Mouse (Mus musculus) liver, embryonic 14.5 days (tissue): ENCODE measurements around the gene Aox3. TPM values are rescaled to one million over a fixed set of nuclear protein-coding genes. Genes with fewer than 3 reads are reported as not detected.

ENCODE experiments used
- ATAC-seq: fragments of 200-750 bp; cut with Nextera tagmentation; 2 replicates; pipeline ENCODE4 v1.8.0; 2017; ENCODE audit warnings: moderate number of reproducible peaks, mild to moderate bottlenecking, moderate library complexity; ENCODE audit not compliant: insufficient read depth
- DNase-seq, 3 experiments: peaks; one replicate each; pipeline ENCODE4 v3.0.0-alpha.2; 2012 to 2013; ENCODE audit warnings: low read depth in 3 of 3, low spot score in 3 of 3
- H3K27ac ChIP-seq: fragments of 300-500 bp; sonication (generic); 2 replicates; pipeline ENCODE4 v1.5.1; 2014; ENCODE audit warnings: moderate library complexity, mild to moderate bottlenecking, control low read depth, inconsistent platforms
- H3K27me3 ChIP-seq: fragments of 300-500 bp; sonication (generic); 2 replicates; pipeline ENCODE4 v1.6.1; 2014; ENCODE audit warnings: mild to moderate bottlenecking, low read length, moderate library complexity; ENCODE audit not compliant: control insufficient read depth, insufficient read depth
- H3K36me3 ChIP-seq: fragments of 300-500 bp; sonication (generic); replicated peaks from 2 replicates; pipeline ENCODE4 v1.6.1; 2014; ENCODE audit warnings: low read depth; ENCODE audit not compliant: control insufficient read depth, insufficient read depth
- H3K4me1 ChIP-seq, 2 experiments: fragments of 200-500 bp in 1 of 2; fragments of 300-500 bp in 1 of 2; sonication (generic) in 1 of 2; replicated peaks; 2 replicates each; pipeline ENCODE4 v1.6.1; 2012 to 2014; ENCODE audit warnings: antibody characterized with exemption in 1 of 2, inconsistent platforms in 1 of 2, low read length in 1 of 2; ENCODE audit not compliant: control insufficient read depth in 2 of 2, insufficient read depth in 2 of 2
- H3K4me2 ChIP-seq: fragments of 300-500 bp; sonication (generic); 2 replicates; pipeline ENCODE4 v1.6.1; 2014; ENCODE audit warnings: low read depth, mild to moderate bottlenecking, control low read depth, moderate library complexity
- H3K4me3 ChIP-seq, 2 experiments: fragments of 200-500 bp in 1 of 2; fragments of 300-500 bp in 1 of 2; sonication (generic) in 1 of 2; 2 replicates each; pipeline ENCODE4 v1.5.1; 2012 to 2014; ENCODE audit warnings: low read depth in 2 of 2, low read length in 2 of 2, mild to moderate bottlenecking in 2 of 2, control low read depth in 1 of 2, inconsistent platforms in 1 of 2, moderate library complexity in 1 of 2; ENCODE audit not compliant: insufficient read depth in 1 of 2
- H3K9ac ChIP-seq: fragments of 300-500 bp; sonication (generic); replicated peaks from 2 replicates; pipeline ENCODE4 v1.6.1; 2014; ENCODE audit warnings: mild to moderate bottlenecking, control low read depth, moderate library complexity
- H3K9me3 ChIP-seq: fragments of 300-500 bp; sonication (generic); 2 replicates; pipeline ENCODE4 v1.6.1; 2016; ENCODE audit warnings: low read length, mixed read lengths; ENCODE audit not compliant: control insufficient read depth
- CTCF ChIP-seq: IDR thresholded peaks from 2 replicates; pipeline ENCODE4 v1.5.1; 2016; ENCODE audit warnings: antibody characterized with exemption, low read depth, control low read depth
- EP300 ChIP-seq: IDR thresholded peaks from 2 replicates; pipeline ENCODE4 v1.6.1; 2016; ENCODE audit warnings: antibody characterized with exemption, low read depth
- WGBS: fragments of 180-500 bp; shearing (Covaris S2); extraction: QIAGEN DNeasy Blood & Tissue Kit; methylation state at CpG from one replicate; pipeline ENCODE4 v1.1.7; 2014; ENCODE audit not compliant: insufficient replicate concordance; 5-methylcytosine and 5-hydroxymethylcytosine counted together
- polyA plus RNA-seq, 2 experiments: library from polyadenylated mRNA; depleted of rRNA in 1 of 2; stranded (reverse) in 1 of 2; unstranded in 1 of 2; fragments of >200 nt; fragmentation: Nextera tagmentation in 1 of 2; extraction: Ambion mirVana in 1 of 2; gene quantifications; 2 replicates each; pipeline versions ENCODE4 v1.2.1 to v1.2.3; 2012 to 2014

The Aox3 gene
- polyA plus RNA-seq, 2 experiments: 0.09 to 0.20 TPM

GRCm38 (mm10) chr1:58144384-58145069 lies 31.6 kb downstream of the Aox3 start:
- no peak overlapping the region for H3K4me2 ChIP-seq
- no peak overlapping the region for H3K4me3 ChIP-seq
- H3K9me3 ChIP-seq: no peaks in the 10 kb centered on the region
- WGBS: 63% methylated on average over 10 of the region's 10 CpGs
- H3K9ac ChIP-seq: no peak overlapping the region
- peak; percentile 56 for ATAC-seq
- H3K4me1 ChIP-seq: no peaks in the 10 kb centered on the region; a peak in 1 of 4 replicates
- DNase-seq: peak in 2 of 3 experiments; percentile 19 to 24
- no peak overlapping the region for H3K27ac ChIP-seq
- no peaks in the 10 kb centered on the region for H3K36me3 ChIP-seq
- TF ChIP-seq CTCF (0 out of 2 replicates have a peak, but pooled peaks have one; percentile 7), EP300 (no peak)
- H3K27me3 ChIP-seq: no peaks in the 10 kb centered on the region

- Histone ChIP-seq H3K4me2 (no peak overlapping the region), H3K4me3 (no peak overlapping the region), H3K4me1 (no peaks in the 10 kb centered on the region; a peak in 1 of 4 replicates), H3K27ac (no peak overlapping the region), H3K27me3 (no peaks in the 10 kb centered on the region), H3K36me3 (no peaks in the 10 kb centered on the region), H3K9ac (no peak overlapping the region), H3K9me3 (no peaks in the 10 kb centered on the region)
- ATAC-seq (no peak), DNase-seq (no peak)
- WGBS: 69% methylated on average over 10 of the region's 10 CpGs
- TF ChIP-seq EP300 (no peak), CTCF (no peak)
These were observed 33.1 kb downstream of the Aox3 start for GRCm38 (mm10) chr1:58146026-58146425.

DNA sequence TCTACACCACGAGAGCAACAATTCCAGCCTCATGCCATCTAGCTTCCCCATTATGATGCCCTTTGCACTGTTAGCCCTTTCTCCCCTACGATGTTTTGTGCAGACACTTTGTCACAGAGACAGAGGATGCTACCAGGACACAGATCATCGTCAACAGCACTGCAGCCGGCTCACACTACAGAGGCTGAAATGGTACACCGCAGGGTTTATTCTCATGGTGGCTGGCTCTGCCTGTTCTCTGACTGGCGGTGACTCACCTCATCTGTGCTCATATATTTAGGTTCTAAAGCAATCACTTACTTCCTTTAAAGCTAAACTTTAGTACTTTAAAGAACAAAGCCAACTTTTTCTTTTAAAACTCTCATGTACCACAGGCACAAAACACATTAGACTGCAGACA lies 34.8 kb downstream of the Aox3 start:
- no peaks in the 10 kb centered on the region for H3K36me3 ChIP-seq
- H3K4me2 ChIP-seq: no peak overlapping the region
- TF ChIP-seq EP300 (no peak), CTCF (no peak)

GRCm38 (mm10) chr1:58152247-58152646 lies 39.3 kb downstream of the Aox3 start:
- H3K4me1 ChIP-seq: no peaks in the 10 kb centered on the region
- TF ChIP-seq EP300: no peak
- TF ChIP-seq CTCF: no peak
- no peaks in the 10 kb centered on the region for H3K27me3 ChIP-seq
- no peak overlapping the region for H3K4me2 ChIP-seq
- DNase-seq (no peak), ATAC-seq (no peak)
- no peaks in the 10 kb centered on the region for H3K9me3 ChIP-seq
- H3K27ac ChIP-seq: no peak overlapping the region
- no peaks in the 10 kb centered on the region for H3K36me3 ChIP-seq
- whole genome bisulfite sequencing: 52% methylated on average over 8 of the region's 8 CpGs
- H3K9ac ChIP-seq: no peak overlapping the region
- no peak overlapping the region for H3K4me3 ChIP-seq

More for the DNA sequence above, 34.8 kb downstream of the Aox3 start:
- Histone ChIP-seq H3K4me3 (no peak overlapping the region), H3K4me1 (no peaks in the 10 kb centered on the region; a peak in 1 of 4 replicates), H3K27ac (no peak overlapping the region), H3K9me3 (no peaks in the 10 kb centered on the region), H3K27me3 (no peaks in the 10 kb centered on the region), H3K9ac (no peak overlapping the region)
- ATAC-seq (no peak), DNase-seq (no peak)
- 68% methylated on average over 6 of the region's 6 CpGs for WGBS

DNA sequence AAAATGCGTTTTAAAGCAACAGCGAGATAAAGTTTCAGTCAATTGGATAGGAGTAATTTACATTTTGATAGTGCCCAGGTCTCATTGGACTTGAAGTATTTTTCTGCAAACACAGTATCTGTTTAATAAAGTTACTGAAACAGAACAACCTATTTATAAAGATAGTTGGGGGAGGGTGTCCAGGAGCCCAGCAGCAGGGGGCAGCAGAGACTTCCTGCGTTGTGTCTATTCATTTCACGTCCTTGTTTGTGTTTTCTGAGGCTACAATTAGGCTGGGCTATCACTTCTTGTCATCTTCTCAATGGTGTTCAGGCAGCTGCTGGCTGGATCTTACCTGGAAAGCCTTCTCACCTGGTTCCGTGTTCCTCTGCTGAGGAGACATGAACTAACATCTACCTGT lies 43.8 kb downstream of the Aox3 start:
- WGBS: 45% methylated on average over 5 of the region's 5 CpGs
- no peak overlapping the region for H3K9ac ChIP-seq
- no peaks in the 10 kb centered on the region for H3K9me3 ChIP-seq
- DNase-seq (no peak), ATAC-seq (no peak)
- H3K4me3 ChIP-seq: no peak overlapping the region
- no peak for TF ChIP-seq EP300
- TF ChIP-seq CTCF: peak; percentile 61
- H3K36me3 ChIP-seq: no peaks in the 10 kb centered on the region
- H3K27ac ChIP-seq: no peak overlapping the region
- no peaks in the 10 kb centered on the region for H3K4me1 ChIP-seq
- H3K4me2 ChIP-seq: no peak overlapping the region
- H3K27me3 ChIP-seq: no peaks in the 10 kb centered on the region
